Mouse (Mus musculus) CH12.LX (cell line): ENCODE results near the gene Rnf43. TPM values are rescaled to one million over a fixed set of nuclear protein-coding genes. Genes with fewer than 3 reads are reported as not detected.

Source experiments
- DNase-seq: peaks from one replicate; pipeline ENCODE4 v3.0.0-alpha.2; 2013; ENCODE audit errors: extremely low read depth
- H3K27ac ChIP-seq: 2 replicates; pipeline ENCODE4 v1.5.1; 2012; ENCODE audit warnings: low read depth, mild to moderate bottlenecking, control low read depth, moderate library complexity; ENCODE audit not compliant: insufficient read depth
- H3K27me3 ChIP-seq: replicated peaks from 2 replicates; pipeline ENCODE3; 2012; ENCODE audit warnings: inconsistent platforms
- H3K36me3 ChIP-seq, 2 experiments: replicated peaks in 1 of 2; 2 replicates each; pipeline versions ENCODE3 to v1.6.1; 2012; ENCODE audit warnings: inconsistent platforms in 1 of 2, low read length in 1 of 2, mild to moderate bottlenecking in 1 of 2, mixed read lengths in 1 of 2, moderate library complexity in 1 of 2; ENCODE audit not compliant: control insufficient read depth in 1 of 2, insufficient read depth in 1 of 2
- H3K4me1 ChIP-seq, 2 experiments: 2 replicates each; pipeline ENCODE4 v1.6.1; 2012; ENCODE audit warnings: inconsistent platforms in 1 of 2, moderate library complexity in 1 of 2; ENCODE audit not compliant: insufficient read depth in 2 of 2, control insufficient read depth in 1 of 2
- H3K4me2 ChIP-seq: 2 replicates; pipeline ENCODE4 v1.6.1; 2012; ENCODE audit warnings: low read depth, mild to moderate bottlenecking, control low read depth; ENCODE audit not compliant: poor library complexity, insufficient read depth, severe bottlenecking
- H3K4me3 ChIP-seq, 3 experiments: fragments of 150-350 bp in 1 of 3; sonication (generic) in 1 of 3; replicated peaks in 1 of 3; 2 replicates each; pipeline versions ENCODE3 to v1.5.1; 2011 to 2012; ENCODE audit warnings: low read depth in 2 of 3, low read length in 2 of 3, mild to moderate bottlenecking in 2 of 3, moderate library complexity in 2 of 3, control low read depth in 1 of 3, improper control_type of control experiment in 1 of 3, inconsistent platforms in 1 of 3, mixed read lengths in 1 of 3; ENCODE audit not compliant: poor library complexity in 1 of 3
- H3K79me2 ChIP-seq: replicated peaks from 2 replicates; pipeline ENCODE4 v1.6.1; 2012; ENCODE audit warnings: mild to moderate bottlenecking, moderate library complexity; ENCODE audit not compliant: control insufficient read depth, poor library complexity, insufficient read depth, severe bottlenecking; ENCODE audit errors: extremely low read depth
- H3K9ac ChIP-seq: 2 replicates; pipeline ENCODE4 v1.6.1; 2012; ENCODE audit warnings: low read depth, mild to moderate bottlenecking, control low read depth, moderate library complexity; ENCODE audit not compliant: insufficient read depth
- H3K9me3 ChIP-seq: replicated peaks from 2 replicates; pipeline ENCODE3; 2012; ENCODE audit warnings: low read length, inconsistent platforms, mixed read lengths
- CHD1 ChIP-seq: IDR thresholded peaks from 2 replicates; pipeline ENCODE4 v1.6.1; 2012; ENCODE audit warnings: low read depth, low read length, improper control_type of control experiment, inconsistent platforms
- E2F4 ChIP-seq: IDR thresholded peaks from 2 replicates; pipeline ENCODE4 v1.6.1; 2011; ENCODE audit warnings: low read depth, low read length, improper control_type of control experiment; ENCODE audit not compliant: insufficient replicate concordance
- ELF1 ChIP-seq: IDR thresholded peaks from 2 replicates; pipeline ENCODE4 v1.6.1; 2014; ENCODE audit warnings: low read depth, mild to moderate bottlenecking, inconsistent platforms, low read length, improper control_type of control experiment
- GABPA ChIP-seq: IDR thresholded peaks from 2 replicates; pipeline ENCODE4 v1.6.1; 2012; ENCODE audit warnings: low read depth, low read length, improper control_type of control experiment, inconsistent platforms; ENCODE audit not compliant: insufficient replicate concordance
- HCFC1 ChIP-seq: IDR thresholded peaks from 2 replicates; pipeline ENCODE4 v1.6.1; 2012; ENCODE audit warnings: low read depth, mild to moderate bottlenecking, inconsistent platforms, low read length, improper control_type of control experiment
- IRF4 ChIP-seq: IDR thresholded peaks from 2 replicates; pipeline ENCODE4 v1.6.1; 2014; ENCODE audit warnings: low read depth, mild to moderate bottlenecking, inconsistent platforms, low read length, improper control_type of control experiment
- JUN ChIP-seq: IDR thresholded peaks from 2 replicates; pipeline ENCODE4 v1.6.1; 2011; ENCODE audit warnings: low read depth, mild to moderate bottlenecking, low read length, improper control_type of control experiment, moderate library complexity; ENCODE audit not compliant: insufficient read depth
- KAT2A ChIP-seq: IDR thresholded peaks from 2 replicates; pipeline ENCODE4 v1.6.1; 2012; ENCODE audit warnings: low read length, improper control_type of control experiment, inconsistent platforms; ENCODE audit not compliant: insufficient replicate concordance
- MAFK ChIP-seq: IDR thresholded peaks from 2 replicates; pipeline ENCODE4 v1.6.1; 2011; ENCODE audit warnings: low read length, improper control_type of control experiment; ENCODE audit not compliant: insufficient replicate concordance
- MAX ChIP-seq: IDR thresholded peaks from 2 replicates; pipeline ENCODE4 v1.6.1; 2011; ENCODE audit warnings: low read length, improper control_type of control experiment
- MEF2A ChIP-seq: IDR thresholded peaks from 2 replicates; pipeline ENCODE4 v1.6.1; 2014; ENCODE audit warnings: low read depth, mild to moderate bottlenecking, inconsistent platforms, low read length, improper control_type of control experiment, borderline replicate concordance
- MXI1 ChIP-seq: IDR thresholded peaks from 2 replicates; pipeline ENCODE4 v1.6.1; 2011; ENCODE audit warnings: mild to moderate bottlenecking, low read depth, low read length, improper control_type of control experiment
- NRF1 ChIP-seq: IDR thresholded peaks from 2 replicates; pipeline ENCODE4 v1.6.1; 2014; ENCODE audit warnings: low read depth, mild to moderate bottlenecking, inconsistent platforms, low read length, improper control_type of control experiment, moderate library complexity
- PAX5 ChIP-seq: IDR thresholded peaks from 2 replicates; pipeline ENCODE4 v1.6.1; 2012; ENCODE audit warnings: low read length, inconsistent platforms, mixed read lengths
- POLR2A ChIP-seq: IDR thresholded peaks from 2 replicates; pipeline ENCODE4 v1.6.1; 2011; ENCODE audit warnings: low read depth, mild to moderate bottlenecking, improper control_type of control experiment, low read length
- RAD21 ChIP-seq: IDR thresholded peaks from 2 replicates; pipeline ENCODE4 v1.6.1; 2011; ENCODE audit warnings: low read depth, mild to moderate bottlenecking, low read length, improper control_type of control experiment, moderate library complexity
- RCOR1 ChIP-seq: conservative IDR thresholded peaks from 2 replicates; pipeline ENCODE4 v1.6.1; 2012; ENCODE audit warnings: low read depth, mild to moderate bottlenecking, inconsistent platforms, low read length, improper control_type of control experiment
- TCF12 ChIP-seq: IDR thresholded peaks from 2 replicates; pipeline ENCODE4 v1.6.1; 2014; ENCODE audit warnings: low read depth, mild to moderate bottlenecking, inconsistent platforms, low read length, improper control_type of control experiment
- USF1 ChIP-seq: IDR thresholded peaks from 2 replicates; pipeline ENCODE4 v1.6.1; 2014; ENCODE audit warnings: low read depth, mild to moderate bottlenecking, inconsistent platforms, low read length, improper control_type of control experiment
- ZKSCAN1 ChIP-seq: IDR thresholded peaks from 2 replicates; pipeline ENCODE4 v1.6.1; 2012; ENCODE audit warnings: low read depth, inconsistent platforms, low read length, improper control_type of control experiment, borderline replicate concordance
- ZNF384 ChIP-seq: IDR thresholded peaks from 2 replicates; pipeline ENCODE4 v1.6.1; 2012; ENCODE audit warnings: low read depth, low read length, improper control_type of control experiment, inconsistent platforms
- dilution Hi-C: fragments of 300-500 bp; cut with MboI; formaldehyde crosslinking; loops from 2 replicates; pipeline ENCODE4 v1.14.3; 2020; ENCODE audit warnings: low sequenced_read_pairs; ENCODE audit not compliant: extremely low pct_unique_long_range_greater_than_20kb, extremely low pct_ligation_motif_present
- in situ Hi-C: fragments of 300-500 bp; cut with MboI; formaldehyde crosslinking; loops from 3 replicates; pipeline ENCODE4 v1.14.3; 2019; ENCODE audit warnings: low sequenced_read_pairs, low pct_ligation_motif_present, low pct_unique_long_range_greater_than_20kb, mixed read lengths
- polyA plus RNA-seq: library from polyadenylated mRNA; unstranded; fragments of >175 nt; gene quantifications from 2 replicates; pipeline ENCODE4 v1.2.1, GENCODE M21; 2012; ENCODE audit warnings: low read depth; ENCODE audit not compliant: insufficient read length
- total RNA-seq, 2 experiments: library from RNA; depleted of rRNA; stranded (reverse); fragments of 300-350 nt in 1 of 2; fragments of >200 nt in 1 of 2; gene quantifications; 2 replicates each; pipeline ENCODE4 v1.2.3; 2012 to 2014

Rnf43 gene
- total and polyA plus RNA-seq, 3 experiments: 12.2 to 27.7 (median 26.3) TPM

GRCm38 (mm10) chr11:87778100-87778765, 115.7 kb downstream of the Rnf43 start:
- no peak overlapping the region for H3K4me2 ChIP-seq
- in situ Hi-C loops: no loop called here
- TF ChIP-seq ELF1 (no peak), KAT2A (no peak), MXI1 (no peak), NRF1 (no peak)
- TF ChIP-seq, all 38 proteins: peak for 0
- no peak overlapping the region for H3K4me3 ChIP-seq
- H3K27me3 ChIP-seq: no peaks in the 10 kb centered on the region
- no peaks in the 10 kb centered on the region for H3K4me1 ChIP-seq
- no peak overlapping the region for H3K27ac ChIP-seq
- H3K36me3 ChIP-seq: peaks cover 89 to 98% of the 10 kb centered on the region in 2 experiments
- DNase-seq: no peak
- H3K79me2 ChIP-seq: no peaks in the 10 kb centered on the region
- no peaks in the 10 kb centered on the region for H3K9me3 ChIP-seq
- no peak overlapping the region for H3K9ac ChIP-seq
- dilution Hi-C loops: no loop called here

DNA sequence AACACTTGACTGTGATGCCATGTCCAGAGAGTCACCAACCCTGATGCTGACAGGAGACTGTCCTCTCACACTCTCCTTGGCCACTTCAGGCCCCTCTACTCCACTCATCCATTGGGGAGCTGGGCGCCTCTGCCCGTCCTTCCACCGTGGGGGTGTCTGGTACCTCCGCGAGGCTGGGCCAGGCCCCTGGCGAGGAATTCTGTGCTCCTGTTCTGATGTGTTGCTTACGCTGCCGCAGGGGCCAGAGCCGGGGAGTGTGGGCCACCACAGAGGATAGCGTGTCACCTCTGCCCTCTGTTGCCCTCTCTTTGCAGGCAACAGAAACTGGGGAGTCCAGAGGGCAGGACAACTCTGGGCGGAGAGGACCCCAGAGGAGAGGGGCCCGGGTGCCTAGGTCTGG, 116.4 kb downstream of the Rnf43 start:
- H3K9me3 ChIP-seq: no peaks in the 10 kb centered on the region
- H3K9ac ChIP-seq: no peak overlapping the region
- H3K27me3 ChIP-seq: no peaks in the 10 kb centered on the region
- DNase-seq: no peak
- dilution Hi-C loops: no loop called here
- TF ChIP-seq RAD21 (no peak), MEF2A (no peak), TCF12 (no peak), POLR2A (no peak), MAX (no peak), IRF4 (no peak), MAFK (no peak), RCOR1 (no peak), PAX5 (no peak), GABPA (no peak), USF1 (no peak), CHD1 (no peak), E2F4 (no peak), ZNF384 (no peak), JUN (no peak), HCFC1 (no peak), ZKSCAN1 (no peak)
- H3K4me3 ChIP-seq: no peak overlapping the region
- H3K4me1 ChIP-seq: no peaks in the 10 kb centered on the region
- in situ Hi-C loops: no loop called here
- H3K36me3 ChIP-seq: peaks cover 89 to 98% of the 10 kb centered on the region in 2 experiments
- no peak overlapping the region for H3K4me2 ChIP-seq
- no peak overlapping the region for H3K27ac ChIP-seq
- no peaks in the 10 kb centered on the region for H3K79me2 ChIP-seq
